Mouse (Mus musculus) brain, adult 2 months (tissue): Measurements from ENCODE around the gene Prodh2.
"Not testable (repeated sequence)": the region's sequence is repeated elsewhere in the genome, so short reads cannot be mapped to it uniquely, and the experiment has no call there.

Source experiments
- DNase-seq: peaks from one replicate; pipeline ENCODE4 v3.0.0; 2011; ENCODE audit warnings: low read depth, low spot score

The Prodh2 gene

GRCm38 (mm10) chr7:30484250-30484649, 9.2 kb upstream of the Prodh2 start:
- DNase-seq, result no peak

- DNase-seq, result peak; percentile 73
These were observed 3.0 kb upstream of the Prodh2 start for GRCm38 (mm10) chr7:30490251-30490956.

GRCm38 (mm10) chr7:30490957-30491307, 2.5 kb upstream of the Prodh2 start:
- no peak for DNase-seq

- DNase-seq, result peak; percentile 90
These were observed 657 bp upstream of the Prodh2 start for GRCm38 (mm10) chr7:30492765-30493164.

GRCm38 (mm10) chr7:30495506-30496042, 2.2 kb downstream of the Prodh2 start:
- not testable (repeated sequence) for DNase-seq

GRCm38 (mm10) chr7:30501159-30501558, 7.7 kb downstream of the Prodh2 start:
- DNase-seq, result not testable (repeated sequence)

- no peak for DNase-seq
These were observed 14.6 kb downstream of the Prodh2 start for GRCm38 (mm10) chr7:30508061-30508460.

GRCm38 (mm10) chr7:30515003-30515760, 21.8 kb downstream of the Prodh2 start:
- DNase-seq, result no peak

- DNase-seq, result no peak
These were observed 24.9 kb downstream of the Prodh2 start for GRCm38 (mm10) chr7:30518325-30518724.

GRCm38 (mm10) chr7:30520396-30520795, 27.0 kb downstream of the Prodh2 start:
- DNase-seq, result no peak

- peak; percentile 59 for DNase-seq
These were observed 27.4 kb downstream of the Prodh2 start for GRCm38 (mm10) chr7:30520856-30521255.

- no peak for DNase-seq
These were observed 29.4 kb downstream of the Prodh2 start for GRCm38 (mm10) chr7:30522871-30523270.

- no peak for DNase-seq
These were observed 31.1 kb downstream of the Prodh2 start for GRCm38 (mm10) chr7:30524487-30524886.

- DNase-seq, result peak; percentile 45
These were observed 32.5 kb downstream of the Prodh2 start for GRCm38 (mm10) chr7:30525954-30526353.

- DNase-seq, result no peak
These were observed 33.0 kb downstream of the Prodh2 start for GRCm38 (mm10) chr7:30526399-30526798.

- DNase-seq, result no peak
These were observed 33.6 kb downstream of the Prodh2 start for GRCm38 (mm10) chr7:30526981-30527380.

GRCm38 (mm10) chr7:30531291-30531815, 37.9 kb downstream of the Prodh2 start:
- DNase-seq, result peak; percentile 92

GRCm38 (mm10) chr7:30532931-30533330, 39.5 kb downstream of the Prodh2 start:
- DNase-seq, result peak; percentile 78

GRCm38 (mm10) chr7:30533941-30534632, 40.7 kb downstream of the Prodh2 start:
- DNase-seq, result peak; percentile 54

- DNase-seq, result peak; percentile 99
These were observed 41.5 kb downstream of the Prodh2 start, which contains the start of gene Arhgap33 for GRCm38 (mm10) chr7:30534633-30535577. Gene Arhgap33, minus strand, starts transcription at chr7:30535060.

GRCm38 (mm10) chr7:30540572-30540971, 47.1 kb downstream of the Prodh2 start:
- no peak for DNase-seq
